Mouse (Mus musculus): ENCODE measurements around the gene Inpp4b.

- TF ChIP-seq POLR2A (IDR thresholded peaks at IDR 0.05; ENCODE audit: control insufficient read depth, extremely low read depth, insufficient read depth, low read length, poor library complexity), result no peak
- TF ChIP-seq CTCF (IDR thresholded peaks at IDR 0.05; ENCODE audit: borderline replicate concordance, control insufficient read depth, extremely low read depth, insufficient read depth, low read length, poor library complexity), result no peak
Observed at GRCm38 (mm10) chr8:81761466-81761865, 419.1 kb downstream of the Inpp4b start.
